Mouse (Mus musculus) neural tube, embryonic 14.5 days (tissue): ENCODE data around the gene Tfcp2l1. TPM values are rescaled to one million over a fixed set of nuclear protein-coding genes. Genes with fewer than 3 reads are reported as not detected.

Experiments
- ATAC-seq: fragments of 200-750 bp; cut with Nextera tagmentation; 2 replicates; pipeline ENCODE4 v1.8.0; 2017; ENCODE audit warnings: low read depth, mild to moderate bottlenecking, moderate TSS enrichment, moderate library complexity
- H3K27ac ChIP-seq: fragments of 300-500 bp; sonication (generic); 2 replicates; pipeline ENCODE4 v1.5.1; 2014; ENCODE audit warnings: low read depth, mild to moderate bottlenecking, control low read depth, low read length, moderate library complexity, mixed read lengths
- H3K27me3 ChIP-seq: fragments of 300-500 bp; sonication (generic); 2 replicates; pipeline ENCODE4 v1.6.1; 2014; ENCODE audit warnings: low read length; ENCODE audit not compliant: control insufficient read depth, insufficient read depth
- H3K36me3 ChIP-seq: fragments of 300-500 bp; sonication (generic); 2 replicates; pipeline ENCODE4 v1.6.1; 2014; ENCODE audit warnings: low read length, mixed read lengths; ENCODE audit not compliant: control insufficient read depth, insufficient read depth
- H3K4me1 ChIP-seq: fragments of 300-500 bp; sonication (generic); 2 replicates; pipeline ENCODE4 v1.6.1; 2014; ENCODE audit warnings: low read length; ENCODE audit not compliant: control insufficient read depth, insufficient read depth
- H3K4me2 ChIP-seq: fragments of 300-500 bp; sonication (generic); 2 replicates; pipeline ENCODE4 v1.6.1; 2014; ENCODE audit warnings: mild to moderate bottlenecking, low read depth, low read length, control low read depth
- H3K4me3 ChIP-seq: fragments of 300-500 bp; sonication (generic); 2 replicates; pipeline ENCODE4 v1.5.1; 2014; ENCODE audit warnings: low read depth, low read length, control low read depth, mixed read lengths
- H3K9ac ChIP-seq: fragments of 300-500 bp; sonication (generic); replicated peaks from 2 replicates; pipeline ENCODE4 v1.6.1; 2014; ENCODE audit warnings: low read depth, mild to moderate bottlenecking, control low read depth, low read length, mixed read lengths
- H3K9me3 ChIP-seq: fragments of 300-500 bp; sonication (generic); 2 replicates; pipeline ENCODE4 v1.6.1; 2016; ENCODE audit warnings: low read length; ENCODE audit not compliant: control insufficient read depth
- WGBS: fragments of 180-500 bp; shearing (Covaris S2); extraction: QIAGEN DNeasy Blood & Tissue Kit; methylation state at CpG from one replicate; pipeline ENCODE4 v1.1.7; 2014; 5-methylcytosine and 5-hydroxymethylcytosine counted together
- polyA plus RNA-seq: library from polyadenylated mRNA; unstranded; fragments of >200 nt; fragmentation: Nextera tagmentation; extraction: Ambion mirVana; gene quantifications from 2 replicates; pipeline ENCODE4 v1.2.1, GENCODE M21; 2014

Gene Tfcp2l1
- polyA plus RNA-seq, 1 experiment from 2014 or later = 0.27 TPM

DNA sequence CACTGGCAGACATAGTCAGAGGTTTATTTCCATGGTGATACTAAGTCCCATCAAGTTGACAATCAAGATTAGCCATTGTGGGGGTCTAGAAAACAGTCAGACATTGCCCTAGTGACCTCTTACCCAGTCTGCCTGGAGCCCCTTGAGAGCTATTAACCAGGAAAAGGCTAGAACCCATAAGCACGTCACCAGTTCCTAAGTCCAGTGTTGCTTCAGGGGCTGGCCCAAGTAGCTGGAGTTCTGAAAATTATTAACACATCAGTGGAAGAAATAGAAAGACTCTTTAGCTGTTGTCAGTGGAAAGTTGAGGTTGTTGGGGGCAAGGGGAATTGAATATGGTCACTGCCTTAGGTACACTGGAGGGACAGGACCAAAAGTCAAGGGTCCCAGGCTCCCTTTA lies 54.2 kb downstream of the Tfcp2l1 start:
- no peaks in the 10 kb centered on the region for H3K27me3 ChIP-seq
- H3K4me3 ChIP-seq = no peak overlapping the region
- H3K4me1 ChIP-seq = no peaks in the 10 kb centered on the region
- H3K36me3 ChIP-seq = no peaks in the 10 kb centered on the region
- no peak for ATAC-seq
- WGBS = 66% methylated on average over 1 of the region's 1 CpGs
- H3K9me3 ChIP-seq = no peaks in the 10 kb centered on the region
- no peak overlapping the region for H3K4me2 ChIP-seq
- H3K9ac ChIP-seq = no peak overlapping the region
- no peak overlapping the region for H3K27ac ChIP-seq

GRCm38 (mm10) chr1:118683686-118684085 lies 55.9 kb downstream of the Tfcp2l1 start:
- H3K9me3 ChIP-seq = no peaks in the 10 kb centered on the region
- H3K27ac ChIP-seq = no peak overlapping the region
- no peak overlapping the region for H3K4me3 ChIP-seq
- WGBS = 66% methylated on average over 4 of the region's 4 CpGs
- H3K4me2 ChIP-seq = no peak overlapping the region
- no peaks in the 10 kb centered on the region for H3K36me3 ChIP-seq
- H3K4me1 ChIP-seq = no peaks in the 10 kb centered on the region
- no peak overlapping the region for H3K9ac ChIP-seq
- ATAC-seq = no peak
- no peaks in the 10 kb centered on the region for H3K27me3 ChIP-seq

GRCm38 (mm10) chr1:118687726-118688125 lies 60.0 kb downstream of the Tfcp2l1 start:
- ATAC-seq = no peak
- no peak overlapping the region for H3K9ac ChIP-seq
- H3K36me3 ChIP-seq = no peaks in the 10 kb centered on the region
- no peaks in the 10 kb centered on the region for H3K4me1 ChIP-seq
- H3K27me3 ChIP-seq = no peaks in the 10 kb centered on the region
- WGBS = 67% methylated on average over 10 of the region's 10 CpGs
- H3K4me2 ChIP-seq = no peak overlapping the region
- no peak overlapping the region for H3K27ac ChIP-seq
- no peaks in the 10 kb centered on the region for H3K9me3 ChIP-seq
- H3K4me3 ChIP-seq = no peak overlapping the region

- Histone ChIP-seq H3K4me3 (no peak overlapping the region), H3K36me3 (no peaks in the 10 kb centered on the region), H3K4me2 (no peak overlapping the region), H3K27me3 (no peaks in the 10 kb centered on the region), H3K27ac (no peak overlapping the region), H3K4me1 (no peaks in the 10 kb centered on the region), H3K9me3 (no peaks in the 10 kb centered on the region), H3K9ac (no peak overlapping the region)
- no peak for ATAC-seq
- 48% methylated on average over 5 of the region's 5 CpGs for WGBS
Observed at GRCm38 (mm10) chr1:118689830-118690229, 62.1 kb downstream of the Tfcp2l1 start.

- WGBS = 87% methylated on average over 2 of the region's 2 CpGs
- no peaks in the 10 kb centered on the region for H3K36me3 ChIP-seq
- H3K4me2 ChIP-seq = no peak overlapping the region
- H3K4me1 ChIP-seq = no peaks in the 10 kb centered on the region
- no peak for ATAC-seq
- H3K9me3 ChIP-seq = no peaks in the 10 kb centered on the region
- no peaks in the 10 kb centered on the region for H3K27me3 ChIP-seq
- no peak overlapping the region for H3K4me3 ChIP-seq
- H3K27ac ChIP-seq = no peak overlapping the region
- no peak overlapping the region for H3K9ac ChIP-seq
Observed at GRCm38 (mm10) chr1:118694436-118694835, 66.7 kb downstream of the Tfcp2l1 start.

- Histone ChIP-seq H3K27me3 (no peaks in the 10 kb centered on the region), H3K36me3 (no peaks in the 10 kb centered on the region), H3K9me3 (no peaks in the 10 kb centered on the region), H3K27ac (no peak overlapping the region), H3K4me2 (no peak overlapping the region), H3K4me3 (no peak overlapping the region), H3K4me1 (no peaks in the 10 kb centered on the region), H3K9ac (no peak overlapping the region)
- 77% methylated on average over 6 of the region's 6 CpGs for WGBS
- no peak for ATAC-seq
Observed at GRCm38 (mm10) chr1:118697906-118698305, 70.2 kb downstream of the Tfcp2l1 start.

- Histone ChIP-seq H3K4me2 (no peak overlapping the region), H3K9me3 (no peaks in the 10 kb centered on the region), H3K4me1 (no peaks in the 10 kb centered on the region), H3K4me3 (no peak overlapping the region), H3K27me3 (no peaks in the 10 kb centered on the region), H3K27ac (no peak overlapping the region), H3K36me3 (no peaks in the 10 kb centered on the region), H3K9ac (no peak overlapping the region)
- ATAC-seq = no peak
- 73% methylated on average over 6 of the region's 6 CpGs for WGBS
Observed at GRCm38 (mm10) chr1:118699118-118699890, 71.6 kb downstream of the Tfcp2l1 start.

GRCm38 (mm10) chr1:118699961-118700360 lies 72.2 kb downstream of the Tfcp2l1 start:
- no peaks in the 10 kb centered on the region for H3K4me1 ChIP-seq
- no peak overlapping the region for H3K9ac ChIP-seq
- H3K4me2 ChIP-seq = no peak overlapping the region
- ATAC-seq = no peak
- H3K9me3 ChIP-seq = no peaks in the 10 kb centered on the region
- no peak overlapping the region for H3K27ac ChIP-seq
- no peaks in the 10 kb centered on the region for H3K27me3 ChIP-seq
- H3K36me3 ChIP-seq = no peaks in the 10 kb centered on the region
- WGBS = 93% methylated on average over 1 of the region's 1 CpGs
- H3K4me3 ChIP-seq = no peak overlapping the region

DNA sequence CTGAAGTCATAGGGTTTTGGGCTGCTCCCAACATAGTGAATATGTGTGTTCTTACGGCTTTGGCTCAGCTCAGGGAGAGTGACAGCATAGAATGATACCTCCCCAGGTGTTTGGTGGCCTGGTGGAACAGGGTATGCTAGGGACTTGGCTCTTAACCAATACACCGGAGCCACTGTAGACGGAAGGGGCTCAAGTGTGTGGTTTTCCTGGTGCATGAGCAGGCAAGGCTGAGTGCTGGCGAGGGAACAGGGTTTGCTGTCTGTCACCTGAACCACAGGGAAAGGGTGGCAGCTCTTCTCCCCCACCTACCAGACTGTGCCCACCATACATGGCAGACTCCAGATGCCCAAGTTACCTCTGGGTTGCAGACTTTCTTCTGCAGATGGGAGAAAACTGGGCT lies 83.9 kb downstream of the Tfcp2l1 start:
- no peak for ATAC-seq
- Histone ChIP-seq H3K9me3 (no peaks in the 10 kb centered on the region), H3K4me3 (no peak overlapping the region), H3K4me2 (no peak overlapping the region), H3K27me3 (no peaks in the 10 kb centered on the region), H3K4me1 (no peaks in the 10 kb centered on the region), H3K27ac (no peak overlapping the region), H3K9ac (no peak overlapping the region), H3K36me3 (no peaks in the 10 kb centered on the region)
- whole genome bisulfite sequencing = 86% methylated on average over 4 of the region's 4 CpGs
